Mouse (Mus musculus) neutrophil, adult 5-6 weeks (primary cell): ENCODE measurements at regions not wholly inside any gene's neighbourhood (a gene's known extent, or its start where the extent isn't known, plus 50 kb on each side); places are given as distances from the start of the nearest gene placed in this dataset.
"Not testable (repeated sequence)": the region's sequence is repeated elsewhere in the genome, so short reads cannot be mapped to it uniquely, and the experiment has no call there.

ENCODE experiments used
- ATAC-seq: fragments of 151-379, 151-347 bp; 2 replicates; pipeline ENCODE4 v1.8.0; 2017; ENCODE audit warnings: mild to moderate bottlenecking, moderate TSS enrichment; ENCODE audit not compliant: insufficient number of reproducible peaks, poor library complexity, low FRiP score, severe bottlenecking; ENCODE audit errors: extremely low read depth

DNA sequence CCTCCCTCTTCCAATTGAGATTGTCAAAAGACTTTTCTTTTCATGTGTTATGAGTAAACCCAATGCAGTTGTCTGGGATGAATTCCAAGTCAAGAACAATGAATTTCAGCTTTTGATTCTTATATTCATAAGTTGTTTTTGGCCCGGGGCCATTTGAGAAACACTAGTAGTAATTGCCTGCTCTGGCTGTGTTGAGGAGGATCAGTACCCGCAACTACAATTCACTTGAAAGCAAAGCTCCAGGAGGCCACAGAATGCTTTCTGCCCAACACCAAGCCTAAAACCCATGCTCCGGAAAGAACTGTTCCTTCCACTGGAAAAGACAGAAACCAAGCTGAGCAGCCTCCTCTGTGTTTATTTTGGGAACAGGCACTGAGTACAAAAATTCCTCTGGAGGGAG lies 174.1 kb upstream of the Mad2l1 start:
- no peak for ATAC-seq

DNA sequence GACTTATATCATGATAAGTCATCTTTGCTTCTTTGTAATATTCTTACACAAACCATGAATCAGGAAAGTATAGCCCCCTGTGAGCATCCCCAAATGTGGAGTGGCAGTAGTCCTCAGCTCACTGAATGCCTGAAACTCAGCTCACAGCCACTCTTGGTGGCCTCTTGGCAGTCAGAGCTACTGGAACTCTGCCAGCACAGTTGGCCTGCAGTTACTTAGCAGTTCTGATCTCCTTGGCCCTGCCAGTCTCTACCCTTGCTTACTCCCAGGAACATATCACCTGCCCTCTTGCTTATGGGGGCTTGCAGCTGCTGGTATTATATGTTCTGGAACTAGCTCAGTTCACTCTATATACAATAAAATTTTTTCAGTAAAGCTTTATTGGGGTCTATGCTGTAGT lies 167.9 kb upstream of the Mad2l1 start:
- ATAC-seq: no peak

DNA sequence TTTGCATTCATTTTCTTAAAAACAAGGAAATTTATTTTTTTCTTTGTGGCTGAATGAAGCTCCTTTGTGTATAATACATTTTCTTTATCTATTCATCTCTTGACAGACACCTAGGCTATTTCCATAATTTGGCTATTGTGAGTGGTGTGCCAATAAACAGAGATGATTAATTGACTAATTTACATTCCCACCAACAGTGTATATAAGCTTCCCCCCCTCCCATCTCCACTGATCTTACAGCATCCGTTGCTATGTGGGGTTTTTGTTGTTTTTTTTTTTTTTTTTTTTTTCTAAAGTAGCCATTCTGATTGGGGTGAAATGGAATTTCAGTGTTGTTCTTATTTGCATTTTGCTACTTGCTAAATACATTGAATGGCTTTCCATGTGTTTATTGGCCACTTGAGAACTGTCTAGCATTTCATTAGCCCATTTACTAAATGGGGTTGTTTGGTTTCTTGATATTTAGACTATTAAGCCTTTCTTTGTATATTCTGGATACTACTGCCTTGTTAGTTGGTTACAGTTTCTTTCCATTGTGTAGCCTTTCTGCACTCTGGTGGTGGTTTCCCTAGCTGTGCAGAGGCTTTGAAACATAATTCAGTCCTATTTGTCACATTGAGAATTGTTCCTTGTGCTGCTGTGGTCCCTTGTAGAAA lies 153.8 kb upstream of the Mad2l1 start:
- no peak for ATAC-seq

DNA sequence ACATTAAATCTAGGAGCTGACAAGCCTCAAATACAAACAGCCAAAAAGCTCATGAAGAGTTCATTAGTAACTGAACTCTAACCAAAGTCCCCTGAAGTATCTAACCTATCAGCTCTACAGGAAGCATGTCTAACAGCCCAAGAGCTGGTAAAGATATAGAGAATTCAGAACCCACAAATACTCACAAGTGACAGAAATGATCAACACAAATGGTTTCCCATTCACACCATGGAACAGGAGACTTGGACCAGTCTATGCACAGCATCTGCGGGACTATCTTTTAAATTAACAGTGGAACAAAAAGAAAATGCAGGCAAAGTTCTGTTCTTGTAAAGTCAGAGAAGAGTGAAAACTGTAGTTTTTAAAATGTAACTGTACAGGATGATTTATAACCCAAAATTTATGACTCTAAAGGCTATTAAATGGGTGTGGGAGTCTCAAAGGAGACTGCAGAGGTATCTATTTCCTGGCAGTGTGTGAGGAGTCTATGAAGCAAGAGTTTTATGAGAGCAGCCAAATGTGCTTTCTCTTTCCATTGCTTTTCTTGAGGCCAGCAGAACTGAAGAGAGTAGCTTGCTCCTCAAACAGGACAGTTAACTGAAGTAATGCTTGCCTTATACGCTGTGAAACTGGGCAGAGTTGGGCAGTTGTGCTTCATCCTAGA lies 152.7 kb upstream of the Mad2l1 start:
- no peak for ATAC-seq

DNA sequence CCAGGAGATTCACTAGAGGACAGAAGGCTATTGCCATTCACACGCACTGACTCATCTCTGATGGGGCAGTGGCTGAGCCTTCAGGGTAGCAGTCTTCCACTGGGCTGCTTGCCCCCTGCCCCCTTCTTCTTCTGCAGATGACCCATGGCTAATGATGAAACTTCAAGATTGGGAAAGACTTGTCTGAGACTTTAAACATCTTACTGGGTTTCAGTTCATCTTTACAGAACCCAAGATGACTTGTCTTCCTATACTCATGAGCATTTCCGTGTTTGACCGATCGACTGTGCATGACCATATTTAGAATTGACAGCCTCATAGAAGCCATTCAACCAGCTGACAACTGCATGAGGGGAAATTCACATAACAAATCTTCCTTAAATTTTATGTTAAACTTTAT lies 140.0 kb upstream of the Mad2l1 start:
- ATAC-seq: no peak

DNA sequence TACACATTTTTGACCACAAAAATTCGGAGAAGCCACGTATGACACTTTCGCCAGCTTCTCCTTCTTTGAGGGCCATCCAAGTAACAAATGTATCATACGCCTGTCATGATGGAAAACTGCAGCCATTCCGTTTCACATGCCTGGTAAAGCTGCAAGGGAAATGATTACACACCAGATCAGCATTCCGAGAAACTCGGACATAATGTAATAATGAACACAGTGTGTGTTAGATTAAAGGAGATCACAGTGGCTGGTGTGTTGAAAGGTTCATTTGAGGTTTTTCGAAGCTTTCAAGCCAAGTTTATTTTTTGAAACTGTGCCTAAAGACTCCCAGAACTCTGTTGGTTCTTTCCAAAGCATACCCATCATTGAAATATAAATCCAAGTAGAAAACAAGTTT lies 137.8 kb upstream of the Mad2l1 start:
- no peak for ATAC-seq

DNA sequence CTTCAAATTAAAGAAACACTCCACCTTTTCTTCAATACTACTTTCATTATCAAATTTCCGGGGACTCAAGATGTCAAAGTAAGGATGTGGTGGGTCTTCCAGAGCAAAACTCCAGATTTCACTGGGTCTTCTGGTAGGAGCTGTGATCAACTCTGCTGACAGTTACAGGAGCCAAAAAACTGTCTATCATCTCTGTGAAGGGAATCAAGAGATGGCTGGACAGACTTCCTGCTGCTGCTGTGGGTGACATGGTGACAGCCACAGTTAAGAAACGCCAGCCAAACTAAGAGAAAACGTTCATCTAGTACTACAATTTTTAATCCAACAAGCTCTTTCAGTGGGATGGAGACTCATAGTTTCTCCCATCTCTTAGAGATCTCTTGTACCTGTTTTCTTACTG lies 136.5 kb upstream of the Mad2l1 start:
- ATAC-seq: no peak

DNA sequence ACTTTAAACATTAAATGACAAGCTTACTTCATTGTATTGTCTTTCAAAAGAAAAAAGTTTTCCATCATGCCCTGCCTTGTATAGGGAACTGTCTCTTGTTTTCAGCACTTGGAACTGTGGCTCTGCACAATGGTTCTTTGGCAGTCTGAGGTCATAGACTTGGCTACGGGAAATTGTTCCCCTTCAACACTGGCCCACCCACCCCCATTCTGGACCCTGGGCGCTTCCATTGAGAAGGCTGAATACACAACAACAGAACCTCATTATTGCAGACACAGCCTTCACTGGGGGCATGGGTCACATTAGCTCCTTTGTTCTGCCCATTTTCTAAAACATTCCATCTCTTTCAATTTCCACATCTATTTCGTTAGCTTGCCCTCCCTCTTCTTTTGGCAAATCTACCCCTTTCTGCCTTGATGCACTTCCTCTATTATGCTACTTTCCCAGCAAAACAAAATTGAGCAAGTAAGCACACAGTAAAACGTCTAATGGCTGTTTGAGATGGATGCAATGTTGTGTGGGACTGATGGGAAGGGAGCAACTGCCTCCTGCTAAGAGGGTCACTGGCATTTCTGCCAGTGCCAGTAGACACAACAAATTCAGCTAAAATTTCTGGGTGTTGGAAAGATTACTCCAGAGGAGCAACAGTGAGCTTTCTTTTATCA lies 136.0 kb upstream of the Mad2l1 start:
- ATAC-seq: no peak

DNA sequence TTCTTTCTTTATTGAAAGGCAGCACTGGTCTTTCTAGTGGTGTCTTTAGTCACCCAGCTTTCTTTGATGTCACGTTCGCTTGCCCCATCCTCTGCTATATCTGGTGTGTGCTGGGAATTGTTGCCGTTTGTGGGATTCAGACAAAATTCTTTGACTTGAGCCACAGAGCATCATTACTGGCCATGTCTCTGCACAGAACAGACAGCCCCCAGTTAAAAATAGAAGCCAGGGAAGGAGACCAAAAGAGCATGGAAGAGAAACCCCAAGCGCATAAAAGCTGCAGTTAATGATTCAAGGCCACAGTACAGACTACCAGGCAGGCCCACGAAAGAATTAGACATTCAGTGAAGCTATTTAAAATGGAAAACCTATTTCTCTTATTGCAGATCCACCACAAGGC lies 133.7 kb upstream of the Mad2l1 start:
- no peak for ATAC-seq

DNA sequence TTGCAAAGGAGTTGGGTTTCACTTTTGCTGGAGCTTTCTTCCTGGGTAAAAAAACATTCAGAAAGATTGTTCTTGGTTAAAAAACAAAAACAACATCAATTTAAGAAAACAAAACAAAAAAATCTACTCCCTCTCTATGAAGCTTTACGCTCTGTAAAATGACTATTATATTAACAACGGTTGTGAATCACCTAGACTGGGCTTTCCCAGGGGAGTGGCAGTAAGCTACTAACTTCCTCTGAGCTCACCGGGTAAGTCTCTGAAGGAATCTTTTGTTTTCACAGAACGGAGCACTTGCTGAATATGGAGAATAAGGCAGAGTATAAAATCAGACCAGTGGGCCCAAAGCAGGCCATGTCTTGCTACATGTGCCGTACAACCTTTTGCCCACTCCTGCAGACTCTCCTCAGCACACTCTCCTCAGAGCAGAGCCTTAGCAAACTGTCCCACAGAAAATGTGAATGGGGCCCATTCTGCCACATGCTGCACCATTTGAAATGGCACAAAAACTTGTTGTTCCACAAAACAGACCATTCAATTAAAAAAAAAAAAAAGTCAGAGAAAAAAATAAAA lies 133.2 kb upstream of the Mad2l1 start:
- ATAC-seq: no peak

DNA sequence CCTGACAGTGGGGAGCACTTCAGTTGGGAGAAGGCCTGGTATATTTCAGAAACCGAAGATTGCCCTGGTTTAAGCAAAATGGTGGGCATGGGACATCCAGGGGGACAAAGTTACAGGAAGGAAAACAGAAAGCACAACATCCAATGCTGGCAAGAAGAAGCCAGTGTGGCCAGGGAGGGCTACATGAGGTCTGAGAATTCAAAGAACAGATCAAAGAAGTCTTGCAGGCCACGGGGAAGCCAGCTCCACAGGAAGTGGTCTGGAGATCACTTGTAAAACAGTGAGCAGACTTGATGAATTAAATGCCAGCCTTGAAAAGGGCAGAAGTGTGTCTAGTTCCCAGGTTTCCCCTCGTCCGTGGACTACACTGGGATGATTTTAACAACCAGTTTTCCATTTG lies 120.4 kb upstream of the Mad2l1 start:
- ATAC-seq: no peak

DNA sequence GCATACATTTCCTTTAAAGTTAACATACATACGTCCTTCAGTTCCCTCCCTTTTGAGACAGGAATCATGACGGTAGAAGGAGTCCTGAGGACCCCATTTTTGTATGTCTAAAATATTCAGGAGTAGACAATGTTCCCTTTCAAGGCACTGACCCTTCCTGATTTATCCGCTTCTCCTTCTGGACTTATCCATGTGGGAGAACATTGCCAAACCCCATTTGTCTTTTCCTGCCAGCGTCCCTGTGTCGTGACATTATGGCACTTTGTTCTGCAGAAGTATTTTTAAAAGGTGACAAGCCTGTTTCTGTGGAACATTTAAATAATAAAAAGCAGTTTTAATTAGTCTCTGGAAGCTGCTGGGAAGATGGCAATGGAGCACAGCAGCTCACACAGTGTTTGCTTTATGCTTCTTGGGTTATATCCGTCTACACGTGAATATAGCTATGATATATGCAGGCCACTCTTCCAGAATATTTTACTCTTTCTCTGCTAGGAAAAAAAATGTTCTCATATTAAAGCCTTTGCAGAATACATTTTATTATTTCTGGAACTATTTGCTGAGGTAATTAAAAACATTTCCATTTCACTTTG lies 115.6 kb upstream of the Mad2l1 start:
- ATAC-seq: no peak

DNA sequence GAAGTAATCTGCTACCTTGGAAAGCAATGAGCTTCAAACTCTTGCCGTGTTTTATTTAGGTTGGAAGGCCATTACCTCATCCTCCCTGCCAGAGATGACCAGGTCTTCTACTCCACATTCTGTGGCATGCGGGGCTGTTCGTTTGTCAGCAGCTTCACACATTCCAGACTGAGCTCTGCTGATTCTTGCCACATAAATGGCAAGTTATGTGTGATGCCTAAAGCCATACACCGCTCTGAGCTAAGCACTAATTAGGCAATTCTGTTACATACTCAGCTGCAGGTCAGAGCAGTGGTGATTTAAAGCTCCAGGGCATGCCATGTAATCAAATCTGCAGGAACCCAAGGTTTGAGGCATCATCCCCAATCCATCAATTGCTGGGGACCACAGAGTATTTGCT lies 106.8 kb upstream of the Mad2l1 start:
- no peak for ATAC-seq

DNA sequence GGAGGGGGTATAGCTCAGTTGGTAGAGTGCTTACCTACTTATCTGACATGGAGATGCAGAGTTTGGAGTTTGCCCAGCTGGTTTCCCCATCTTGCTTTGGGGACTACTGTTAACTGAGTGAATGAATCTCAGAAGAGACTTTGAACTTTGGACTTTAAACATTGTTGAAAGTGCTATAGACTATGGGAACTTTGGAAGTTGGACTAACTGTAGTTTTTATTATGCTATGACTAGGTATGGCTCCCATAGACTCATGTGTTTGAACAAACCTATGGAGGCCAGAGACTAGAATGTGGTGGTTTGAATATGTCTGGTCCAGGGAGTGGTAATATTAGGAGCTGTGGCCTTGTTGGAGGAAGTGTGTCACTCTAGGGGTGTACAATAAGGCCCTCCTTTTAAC lies 84.8 kb upstream of the Mad2l1 start:
- ATAC-seq: not testable (repeated sequence)

DNA sequence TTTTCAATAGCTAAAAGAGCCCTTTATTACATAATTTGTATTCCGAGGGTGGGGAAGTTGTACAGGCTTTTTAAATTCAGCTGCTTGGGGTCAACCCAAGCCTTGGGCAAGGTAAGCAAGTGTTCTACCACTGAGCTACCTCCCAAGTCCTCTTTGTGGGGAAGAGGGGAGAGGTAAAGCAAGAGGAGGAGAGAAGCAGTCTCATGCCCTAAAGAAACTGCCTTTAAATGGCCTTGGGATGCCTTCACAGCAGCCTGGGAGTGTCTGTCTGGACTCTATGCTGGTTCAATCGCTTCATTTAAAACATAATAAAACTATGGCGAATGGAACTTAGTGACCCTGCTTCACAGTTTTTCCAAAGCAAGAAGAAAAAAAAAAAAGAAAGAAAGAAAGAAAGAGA lies 77.0 kb upstream of the Mad2l1 start:
- no peak for ATAC-seq

DNA sequence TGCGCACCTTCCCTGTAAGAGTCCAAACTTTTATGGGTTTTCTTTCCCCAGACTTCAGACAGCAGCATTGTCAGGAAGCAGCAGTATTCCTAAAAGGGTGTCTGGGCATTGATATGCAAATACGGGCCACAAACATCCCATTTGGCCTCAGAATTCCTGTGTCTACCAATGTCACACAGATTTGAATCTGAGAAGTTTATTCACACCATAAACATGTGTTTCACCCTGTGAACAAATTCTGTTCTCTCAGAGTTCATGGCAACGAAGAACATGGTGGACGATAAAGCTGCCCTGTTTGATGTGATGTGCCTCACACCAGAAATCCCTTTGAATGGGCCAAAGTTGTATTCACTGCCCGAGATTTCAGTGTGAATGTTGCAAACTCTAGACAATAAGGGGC lies 70.7 kb upstream of the Mad2l1 start:
- no peak for ATAC-seq

DNA sequence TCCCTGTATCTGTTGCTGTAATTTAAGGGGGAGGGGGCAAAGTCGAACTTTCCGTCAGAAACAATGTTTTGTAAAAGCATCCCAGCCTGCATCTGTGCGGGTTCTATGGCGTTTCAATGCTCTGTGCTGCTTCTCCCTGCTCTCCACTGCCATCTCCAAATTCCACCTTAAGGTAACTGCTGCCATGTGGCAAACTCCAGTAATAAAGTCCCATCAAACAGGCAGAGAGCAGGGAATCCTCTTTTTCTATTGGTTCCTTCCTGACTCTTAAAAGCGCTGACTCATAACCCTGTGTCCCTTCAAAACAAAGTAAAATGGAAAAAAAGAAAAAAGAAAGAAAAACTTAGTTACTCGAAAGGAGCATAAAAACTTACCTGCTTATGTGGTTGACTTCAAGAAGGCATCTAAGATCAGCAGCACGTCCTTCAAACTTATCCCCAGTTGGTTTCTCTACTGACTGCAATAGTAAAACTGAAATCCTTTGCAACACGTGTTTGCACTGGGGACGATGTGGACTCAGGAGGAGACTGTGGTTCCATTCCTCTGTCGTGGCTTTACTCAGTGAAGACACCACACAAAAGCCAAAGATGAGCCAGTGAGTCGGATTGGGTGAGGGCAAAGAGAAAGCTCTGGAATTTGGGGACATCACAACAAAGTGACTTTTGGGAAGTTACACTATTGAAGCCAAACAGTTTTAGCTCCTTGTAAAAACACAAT lies 69.9 kb upstream of the Mad2l1 start:
- ATAC-seq: no peak

DNA sequence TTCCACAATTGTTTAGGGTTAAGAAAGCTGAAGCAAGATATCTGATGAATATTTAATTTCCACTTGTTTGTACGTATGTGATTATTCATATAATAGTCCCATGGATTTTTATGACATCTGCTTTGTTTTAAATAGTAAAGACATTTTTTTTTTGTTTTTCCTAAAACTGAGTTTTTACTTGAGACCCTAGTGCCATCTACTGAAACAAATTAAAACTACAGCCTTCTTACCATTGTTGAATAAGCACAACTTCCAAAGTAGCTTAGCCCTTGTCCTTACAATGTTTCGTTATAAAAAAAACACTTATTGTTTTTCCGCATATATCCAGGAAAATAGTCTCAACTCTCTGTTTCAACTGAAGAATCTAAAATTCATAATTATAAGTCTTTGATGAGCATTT lies 68.4 kb upstream of the Mad2l1 start:
- no peak for ATAC-seq

DNA sequence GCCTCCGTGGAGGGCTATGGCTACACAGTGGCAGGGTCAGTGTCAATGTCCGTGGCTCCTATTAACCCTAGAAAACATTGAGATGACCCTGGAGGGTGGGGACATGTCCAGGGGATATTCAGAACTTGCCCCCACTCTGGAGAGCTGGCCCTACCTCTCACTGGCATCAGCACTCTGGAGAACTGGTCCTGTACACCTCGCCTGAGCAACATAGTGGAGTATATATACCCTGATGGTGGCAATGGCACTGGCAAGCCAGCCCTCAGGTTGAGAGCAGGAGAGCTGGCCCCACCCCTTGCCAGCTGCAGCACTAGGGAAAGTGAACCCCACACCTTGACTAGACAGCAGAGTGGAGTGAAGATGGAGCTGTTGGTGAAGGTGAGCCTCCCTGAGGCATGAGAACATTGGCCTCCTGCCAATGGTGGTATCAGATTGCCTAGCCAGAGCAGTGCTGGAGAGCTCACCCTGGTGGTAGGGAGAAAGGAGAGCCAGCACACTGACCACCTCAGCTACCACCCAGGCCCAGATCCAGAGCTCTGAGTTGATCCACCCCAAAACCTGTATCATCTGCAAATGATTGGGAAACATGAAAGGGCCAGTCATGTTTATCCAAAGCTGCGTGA lies 64.5 kb upstream of the Mad2l1 start:
- ATAC-seq: no peak
